Mouse (Mus musculus): Measurements from ENCODE around the gene Cadps. TPM values are rescaled to one million over a fixed set of nuclear protein-coding genes. Genes with fewer than 3 reads are reported as not detected.

Gene Cadps
- polyA plus RNA-seq, 1 experiment from 2014 or later, result 4.7 TPM

DNA sequence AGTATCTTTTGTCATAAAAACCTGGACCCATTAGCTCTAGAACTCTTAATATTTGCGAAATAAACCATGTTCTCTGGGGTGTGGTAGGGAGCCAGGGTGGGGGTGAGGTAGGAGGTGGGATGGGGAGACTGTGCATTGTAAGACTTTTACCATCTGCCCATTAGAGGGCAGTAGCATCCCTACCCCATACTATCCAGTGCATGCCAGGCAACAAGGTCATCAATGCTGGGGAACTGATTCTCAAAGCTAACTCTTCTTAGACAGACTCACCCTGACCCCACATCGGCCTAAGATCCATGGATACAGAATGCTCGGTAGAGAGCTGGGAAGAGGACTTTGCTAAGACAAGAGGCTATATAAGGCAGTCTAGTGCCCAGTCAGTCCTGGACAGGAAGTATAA is 425.3 kb downstream of the Cadps start:
- DNase-seq (ENCODE audit: low spot score), result no peak

DNA sequence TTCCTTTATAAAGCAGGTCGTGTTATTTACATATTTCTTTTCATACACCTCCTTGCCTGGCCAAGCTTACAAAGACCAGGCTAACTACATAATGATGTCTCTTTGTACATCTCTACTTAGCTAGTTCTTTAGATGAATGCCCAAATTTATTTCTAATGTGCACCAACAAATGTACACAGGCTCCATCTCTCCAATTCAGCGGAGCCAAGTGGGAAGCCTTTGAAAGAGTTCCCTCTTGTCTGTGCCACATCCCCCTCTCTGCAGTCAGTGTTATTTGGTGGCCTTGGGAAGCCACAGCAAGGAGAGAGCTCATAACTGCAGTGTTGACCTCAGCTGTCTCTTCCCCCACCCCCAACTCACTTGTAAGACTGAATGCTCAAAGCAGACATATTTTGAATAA is 428.6 kb downstream of the Cadps start:
- no peak for DNase-seq (ENCODE audit: low spot score)

DNA sequence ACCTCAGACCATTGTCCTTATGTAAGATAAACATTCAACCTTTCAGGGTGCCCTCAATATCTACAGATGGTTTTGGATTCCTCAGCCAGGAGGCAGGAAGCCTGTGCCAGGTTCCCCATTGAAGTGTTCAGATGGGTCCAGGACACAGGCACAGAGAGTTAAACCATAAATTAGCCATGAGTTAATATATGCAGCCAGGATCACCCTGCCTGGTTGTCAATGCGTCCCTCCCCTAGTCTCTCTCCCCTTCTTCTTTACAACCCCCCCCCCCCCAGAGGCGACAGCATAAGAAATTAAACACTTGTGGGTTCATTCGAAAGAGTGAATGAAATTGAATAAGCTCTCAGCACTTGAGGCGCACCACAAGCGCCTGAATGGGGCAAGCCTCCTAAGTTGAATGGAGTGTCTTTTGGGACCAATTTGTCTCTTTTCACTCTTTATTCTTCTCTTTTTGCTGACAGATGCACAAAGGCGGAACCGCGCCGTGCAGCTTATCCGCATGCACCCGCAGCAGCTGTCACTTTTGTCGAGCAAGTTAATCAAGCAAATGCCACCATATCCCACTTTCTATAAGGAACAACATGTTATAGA is 429.5 kb downstream of the Cadps start:
- no peak for DNase-seq (ENCODE audit: low spot score)

DNA sequence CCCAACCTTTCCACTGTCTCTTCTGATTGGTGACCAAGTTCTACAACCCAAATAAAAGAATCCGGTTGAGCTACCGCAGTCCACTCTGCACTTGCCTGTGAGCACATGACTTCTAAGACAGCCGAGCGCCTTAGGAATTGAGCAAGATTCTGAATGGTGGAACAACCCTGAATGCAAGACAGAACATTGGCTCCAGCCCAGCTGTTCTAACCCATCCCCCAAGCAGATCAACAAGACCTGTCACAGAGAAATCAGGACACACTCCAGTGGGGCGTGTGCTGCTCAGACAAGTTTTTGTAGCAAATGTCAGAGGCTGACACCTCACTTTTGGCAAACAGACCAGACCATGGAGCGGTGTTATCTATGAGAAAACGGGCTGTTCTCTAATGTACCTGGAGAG is 431.7 kb downstream of the Cadps start:
- no peak for DNase-seq (ENCODE audit: low spot score)

DNA sequence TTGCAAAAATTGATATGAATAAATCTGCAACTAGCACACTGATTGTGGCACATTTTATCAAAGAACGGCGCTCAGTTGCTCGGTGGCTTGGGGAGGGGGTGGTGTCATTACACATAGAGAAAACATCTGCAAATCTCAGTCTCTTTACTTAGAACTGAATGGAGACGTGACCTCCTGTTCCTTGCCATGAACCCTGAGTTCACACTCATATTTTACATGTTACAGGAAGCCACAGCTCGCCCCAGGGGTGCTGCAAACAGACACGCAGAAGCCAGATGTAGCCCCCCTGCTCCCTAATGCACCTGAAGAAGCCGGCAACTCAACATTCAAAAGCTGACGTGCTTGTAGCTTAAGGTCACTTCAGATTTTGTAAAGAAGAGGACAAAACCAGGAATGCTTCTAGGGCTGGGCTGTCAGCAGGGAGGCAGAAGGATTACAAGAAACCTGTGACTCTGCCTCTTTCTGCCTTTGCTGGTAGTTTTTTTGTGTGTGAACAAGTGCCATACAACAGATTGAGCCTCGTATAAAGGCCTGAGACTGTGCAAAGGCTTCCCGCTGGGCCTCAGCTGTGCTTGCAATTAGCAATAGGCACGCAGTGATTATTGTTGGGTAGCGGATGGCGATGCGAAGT is 434.0 kb downstream of the Cadps start:
- DNase-seq (ENCODE audit: low spot score), result no peak

DNA sequence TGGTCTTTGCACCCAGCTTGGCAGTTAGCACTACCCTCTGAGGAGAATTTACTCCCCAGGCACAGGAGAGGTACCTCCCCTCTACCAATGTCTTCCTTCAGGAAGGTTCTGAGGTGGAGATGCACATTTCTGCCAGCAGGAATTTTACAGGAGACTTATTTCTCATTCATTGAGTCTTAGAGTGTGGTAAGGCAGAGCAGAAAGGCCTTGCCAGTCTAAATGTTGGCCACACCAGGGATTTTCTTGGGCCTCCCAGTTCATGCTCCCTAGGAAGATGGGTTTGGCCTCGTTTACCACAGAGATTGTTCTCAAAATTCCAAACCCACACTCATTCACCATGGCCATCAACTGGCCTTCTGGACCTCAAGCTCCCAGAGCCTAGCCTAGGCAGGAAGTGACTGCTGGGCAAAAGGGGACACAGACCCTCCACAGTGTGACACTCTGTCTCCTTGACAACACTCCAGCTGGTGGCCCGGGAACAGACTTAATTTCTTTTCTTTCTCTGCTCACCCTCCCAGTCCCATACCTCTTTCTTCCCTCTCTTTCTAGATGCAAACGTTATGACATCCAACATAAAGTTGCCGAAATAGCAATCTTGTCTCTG is 434.6 kb downstream of the Cadps start:
- no peak for DNase-seq (ENCODE audit: low spot score)

DNA sequence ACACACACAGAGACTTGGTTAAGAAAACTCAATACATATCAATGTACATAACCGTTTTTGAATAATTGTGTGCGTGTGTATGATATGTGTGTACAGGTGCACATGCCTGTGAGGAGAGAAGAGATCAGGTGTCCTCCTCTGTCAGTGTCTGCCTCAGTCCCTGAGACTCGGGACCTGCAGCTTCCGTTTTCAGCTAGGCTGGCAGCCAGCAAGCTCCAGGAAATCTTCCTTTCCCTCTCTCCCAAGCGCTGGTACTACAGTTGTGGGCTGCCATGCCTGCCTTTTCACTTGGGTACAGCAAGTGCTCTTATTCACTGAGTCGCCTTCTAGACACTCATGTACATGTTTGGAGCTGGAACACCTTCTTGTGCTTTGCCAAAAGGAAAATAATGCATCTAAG is 435.7 kb downstream of the Cadps start:
- no peak for DNase-seq (ENCODE audit: low spot score)

DNA sequence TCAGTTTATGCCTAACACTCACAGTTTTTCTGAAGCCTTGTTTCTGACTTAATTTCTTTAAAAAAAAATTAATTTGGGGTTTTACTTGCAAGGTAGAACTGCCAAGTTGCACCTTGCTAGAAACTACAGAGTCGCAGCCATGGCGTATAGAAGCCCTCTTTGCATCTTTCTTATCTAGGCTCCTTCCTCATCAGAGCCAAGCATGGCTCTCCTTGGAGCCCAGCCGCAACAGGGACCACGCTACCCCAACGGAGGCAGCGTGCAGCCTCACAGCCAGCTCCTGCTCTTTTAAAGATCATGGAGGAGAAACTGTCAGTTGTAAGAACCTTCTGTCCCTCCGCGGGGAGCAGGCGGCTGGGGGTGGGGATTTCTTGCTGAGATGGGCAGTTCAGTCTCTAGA is 445.0 kb downstream of the Cadps start:
- DNase-seq (ENCODE audit: low spot score), result no peak

DNA sequence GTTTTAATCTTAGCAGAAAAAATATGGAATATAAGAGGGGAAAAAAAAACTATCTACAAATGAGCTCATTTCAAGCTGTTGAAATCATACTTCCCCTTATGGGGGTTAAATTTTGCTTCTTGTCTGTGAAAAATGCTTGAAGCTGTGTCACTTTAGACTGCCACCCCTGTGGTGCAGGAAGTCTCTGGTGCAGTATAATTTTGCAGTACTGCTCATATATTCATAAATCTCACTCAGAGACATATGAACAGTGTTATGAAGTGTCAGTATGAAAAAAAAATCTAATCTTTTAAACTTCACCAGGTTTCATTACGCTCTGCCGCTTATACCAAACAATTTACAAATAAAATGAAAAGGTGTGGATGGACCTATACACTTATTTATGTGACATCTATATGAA is 445.6 kb downstream of the Cadps start:
- DNase-seq (ENCODE audit: low spot score), result no peak

DNA sequence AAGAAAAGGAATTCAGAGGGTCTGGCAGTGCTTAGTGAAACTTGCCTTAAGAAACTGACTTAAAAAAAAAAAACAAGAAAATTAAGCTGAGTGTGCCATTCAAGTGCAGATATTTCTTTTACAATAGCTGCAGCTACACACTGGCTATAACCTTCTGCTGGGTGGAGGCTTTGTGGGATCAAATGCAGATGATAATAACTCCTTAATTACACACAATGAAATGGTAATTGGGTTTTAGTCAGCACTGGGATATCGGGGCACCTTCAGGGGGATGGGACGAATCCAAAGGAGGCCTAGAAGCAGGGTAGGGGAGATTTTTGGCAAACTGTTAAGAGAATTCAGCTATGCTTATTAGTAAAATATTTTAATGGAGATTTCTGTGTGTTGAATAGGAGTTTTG is 447.4 kb downstream of the Cadps start:
- DNase-seq (ENCODE audit: low spot score), result no peak

DNA sequence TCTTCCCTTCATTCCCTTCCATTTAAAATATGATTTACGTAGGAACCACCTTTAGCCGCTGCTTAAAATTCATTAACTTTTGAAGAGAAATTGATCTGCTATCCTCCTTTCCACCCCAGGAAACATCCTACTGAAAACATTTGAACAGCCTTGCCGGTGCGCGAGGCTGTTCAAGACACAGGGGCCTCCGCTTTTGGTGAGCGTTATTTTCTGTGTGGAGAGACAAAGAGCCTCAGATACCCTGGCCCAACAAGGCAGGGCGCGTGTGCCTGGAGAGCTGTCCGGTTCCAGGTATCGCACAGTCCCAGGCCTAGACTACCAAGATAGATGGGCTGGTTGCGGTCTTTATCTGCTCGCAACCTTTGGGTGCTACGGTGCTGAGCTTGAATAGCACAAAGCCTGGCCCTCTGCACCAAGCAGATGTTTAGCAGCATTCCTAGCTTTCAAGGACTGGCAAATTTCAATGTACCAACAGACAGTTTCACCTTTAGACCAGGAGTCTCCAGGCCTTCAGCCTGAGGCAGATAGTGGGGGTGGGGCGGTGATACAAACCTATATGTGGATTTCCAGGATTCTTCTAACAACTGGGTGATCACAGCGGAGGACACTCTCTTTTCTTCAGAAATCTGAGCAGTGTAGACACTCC is 472.5 kb downstream of the Cadps start:
- DNase-seq (ENCODE audit: low spot score), result no peak

DNA sequence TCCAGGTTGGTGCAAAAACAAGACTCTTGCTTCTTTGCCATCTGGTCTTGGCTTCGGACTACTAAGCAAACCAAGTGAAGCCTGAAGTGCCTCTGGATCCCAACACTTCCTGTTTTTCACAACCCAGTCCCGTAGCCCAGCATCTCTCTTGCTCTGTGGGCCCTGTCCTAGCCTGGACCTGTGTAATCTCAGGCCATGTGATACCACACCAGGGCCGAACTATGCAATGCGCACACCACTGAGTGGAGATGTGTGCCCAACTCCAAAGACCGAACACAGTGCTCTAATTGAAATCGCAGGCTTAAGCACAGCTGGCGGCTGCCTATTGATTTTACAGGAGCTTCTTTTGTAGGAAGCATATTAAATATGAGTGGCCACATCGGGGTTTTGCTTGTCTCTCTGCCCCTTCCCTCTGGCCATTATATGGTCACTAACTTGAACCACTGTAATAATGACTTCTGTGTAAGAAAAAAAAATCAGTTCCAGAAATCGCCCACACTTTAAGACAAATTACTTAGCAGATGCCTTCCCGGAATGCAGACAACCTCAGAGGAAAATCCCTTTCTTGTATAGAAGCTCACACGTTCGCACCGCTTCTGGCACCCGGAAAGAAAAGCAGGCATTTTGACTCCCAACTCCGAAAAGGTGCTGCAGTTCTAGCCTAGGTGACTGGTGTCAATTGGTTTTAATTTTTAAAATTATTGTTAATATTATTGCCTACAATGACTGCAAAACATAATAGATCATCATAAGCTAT is 473.4 kb downstream of the Cadps start:
- no peak for DNase-seq (ENCODE audit: low spot score)

DNA sequence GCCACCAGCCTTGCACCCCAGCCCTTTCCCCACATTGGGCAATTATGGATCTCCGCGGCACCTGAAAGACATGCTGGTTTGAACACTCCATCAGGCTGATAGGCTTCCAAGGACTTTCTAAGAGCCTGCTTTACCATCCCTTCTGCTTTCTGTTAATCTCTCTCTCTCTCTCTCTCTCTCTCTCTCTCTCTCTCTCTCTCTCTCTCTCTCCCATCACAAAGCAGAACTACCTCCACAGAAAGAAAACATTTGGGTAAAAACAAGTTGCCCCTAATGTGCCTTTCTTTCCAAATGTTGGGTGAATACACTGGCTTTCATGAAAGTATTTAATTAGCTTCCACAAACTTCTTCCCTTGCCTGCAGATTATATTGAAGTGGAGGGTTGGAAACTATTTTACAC is 474.8 kb downstream of the Cadps start, which contains the start of gene Fezf2:
Fezf2 (minus strand) TSS at position 101 of the 400 bp plus-strand sequence.
- DNase-seq (ENCODE audit: low spot score), result no peak

DNA sequence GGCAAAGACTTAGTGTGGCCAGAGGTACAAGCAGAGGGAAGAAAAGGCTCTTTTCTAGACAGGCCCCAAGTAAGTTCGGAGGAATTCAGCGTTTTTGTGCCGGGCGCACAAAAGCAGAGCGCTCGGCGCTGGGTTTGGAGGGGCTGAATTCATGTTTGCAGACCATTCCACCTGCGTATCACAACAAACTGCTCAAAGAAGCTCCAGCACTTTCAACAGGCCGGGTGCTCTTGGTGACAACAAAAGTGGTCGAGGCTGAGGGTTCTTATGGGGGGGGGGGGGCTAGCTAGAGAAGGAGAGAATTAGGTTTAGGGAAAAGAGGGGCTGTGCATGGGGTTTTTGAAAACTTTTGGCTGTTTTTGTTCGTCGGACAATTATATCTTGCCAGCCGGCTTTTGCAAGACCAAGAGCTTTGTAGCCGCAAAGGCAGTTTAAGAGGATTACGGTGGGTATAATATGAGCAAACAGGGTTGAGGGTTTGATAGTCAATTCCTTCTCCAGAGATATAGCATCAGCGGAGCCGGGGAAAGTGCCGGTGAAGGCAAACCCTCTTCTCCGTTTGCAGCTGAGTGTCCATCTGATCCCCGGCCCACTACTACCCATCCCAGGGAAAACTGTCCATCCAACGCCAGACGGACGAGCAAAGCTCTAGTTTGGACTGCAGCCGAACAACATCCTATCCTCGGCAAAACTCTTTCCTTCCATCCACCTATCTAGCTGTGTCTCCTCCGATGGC is 475.8 kb downstream of the Cadps start:
- DNase-seq (ENCODE audit: low spot score), result no peak

DNA sequence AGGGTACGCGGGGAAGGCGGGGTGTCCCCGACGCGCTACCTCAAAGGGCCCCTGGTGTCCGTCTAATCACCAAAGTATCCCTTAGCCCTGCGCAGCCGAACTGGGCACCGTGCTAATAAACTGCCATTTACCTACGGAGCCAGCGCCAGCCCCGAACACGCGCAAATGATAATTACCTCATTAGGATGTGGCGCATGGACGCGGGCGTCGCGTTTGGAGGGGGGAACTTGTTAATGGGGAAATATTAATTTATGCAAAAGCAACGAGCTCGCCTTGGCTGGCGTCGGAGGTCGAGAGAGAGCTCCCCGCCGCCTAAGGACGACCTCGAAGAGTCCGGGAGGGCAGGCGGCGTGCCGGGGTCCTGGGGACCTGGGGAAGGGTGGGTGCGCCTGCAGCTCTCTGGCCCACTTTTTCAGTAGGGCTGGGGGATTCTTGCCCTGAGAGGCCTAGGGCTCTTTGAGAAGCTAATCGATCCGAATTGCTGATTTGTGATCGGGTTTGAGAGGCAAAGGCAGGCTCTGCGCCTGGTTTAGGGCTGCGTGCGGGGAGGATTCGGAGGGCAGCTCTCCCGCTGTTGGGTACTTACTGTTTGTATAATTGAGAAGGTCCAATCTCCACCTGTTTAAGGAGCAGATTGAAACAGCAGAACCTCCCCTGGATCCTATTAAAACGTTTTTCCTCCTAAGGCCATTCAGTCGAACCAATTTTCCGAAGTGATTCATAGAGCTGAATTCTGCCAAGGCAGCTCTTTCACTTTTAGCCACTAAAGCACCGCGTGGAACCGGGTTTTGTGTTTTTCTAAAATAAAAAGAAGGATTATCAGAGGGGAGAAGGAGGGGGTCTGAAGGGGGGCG is 476.6 kb downstream of the Cadps start:
- DNase-seq (ENCODE audit: low spot score), result no peak

DNA sequence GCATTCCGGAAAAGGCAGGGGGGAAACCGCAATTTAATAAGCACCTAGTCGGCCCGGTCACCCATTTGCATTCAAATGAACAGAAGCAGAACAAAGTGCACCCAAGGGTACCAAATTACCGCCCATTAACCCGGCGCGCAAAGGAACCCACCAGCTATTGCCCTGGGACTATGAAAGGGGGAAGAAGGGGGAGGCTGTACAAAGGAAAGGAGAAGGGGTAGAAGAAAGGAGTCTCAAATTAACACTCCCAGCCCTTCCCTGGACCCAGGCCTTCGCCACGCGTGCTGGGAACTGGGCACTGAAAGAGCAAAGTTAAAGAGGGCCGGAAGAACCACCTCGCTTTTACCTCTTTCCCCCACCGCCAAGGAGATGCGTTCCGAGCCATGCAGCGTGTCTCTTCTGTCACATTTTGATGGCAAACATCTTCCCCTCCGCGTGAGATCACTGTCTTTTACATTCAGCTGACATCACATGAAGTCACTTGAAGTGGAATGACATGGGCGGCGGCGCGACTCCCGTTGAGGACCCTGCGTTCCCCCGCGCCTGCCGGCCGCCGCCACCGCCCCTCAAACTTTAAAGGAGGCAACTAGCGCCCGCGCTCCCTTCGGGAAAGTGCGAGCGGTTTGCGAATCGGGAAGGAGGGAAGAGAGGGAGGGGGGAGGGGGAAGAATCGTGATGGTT is 477.5 kb downstream of the Cadps start:
- no peak for DNase-seq (ENCODE audit: low spot score)

DNA sequence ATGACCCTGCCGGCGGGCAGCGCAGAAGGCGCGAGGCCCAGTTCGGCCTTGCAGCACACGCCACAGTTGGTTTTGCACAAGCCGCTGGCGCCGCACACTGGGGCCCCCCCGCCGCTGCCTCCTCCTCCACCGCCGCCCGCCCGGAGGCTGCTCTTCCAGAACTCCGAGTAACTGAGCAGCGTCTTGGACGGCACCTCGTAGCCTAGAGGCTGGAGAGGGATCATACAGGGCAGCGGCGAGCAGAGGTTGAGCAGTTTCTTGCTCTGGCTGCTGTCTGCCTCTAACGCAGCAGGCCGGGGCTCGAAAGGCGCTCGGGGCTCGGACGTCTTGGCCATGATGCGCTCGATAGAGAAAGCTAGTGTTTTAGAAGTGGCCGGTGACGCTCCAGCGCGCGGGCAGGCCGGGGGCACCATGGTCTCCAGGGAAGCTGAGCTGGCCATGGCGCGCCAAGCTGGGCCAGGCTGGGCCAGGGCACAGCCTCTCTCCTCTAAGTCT is 478.1 kb downstream of the Cadps start:
- no peak for DNase-seq (ENCODE audit: low spot score)

DNA sequence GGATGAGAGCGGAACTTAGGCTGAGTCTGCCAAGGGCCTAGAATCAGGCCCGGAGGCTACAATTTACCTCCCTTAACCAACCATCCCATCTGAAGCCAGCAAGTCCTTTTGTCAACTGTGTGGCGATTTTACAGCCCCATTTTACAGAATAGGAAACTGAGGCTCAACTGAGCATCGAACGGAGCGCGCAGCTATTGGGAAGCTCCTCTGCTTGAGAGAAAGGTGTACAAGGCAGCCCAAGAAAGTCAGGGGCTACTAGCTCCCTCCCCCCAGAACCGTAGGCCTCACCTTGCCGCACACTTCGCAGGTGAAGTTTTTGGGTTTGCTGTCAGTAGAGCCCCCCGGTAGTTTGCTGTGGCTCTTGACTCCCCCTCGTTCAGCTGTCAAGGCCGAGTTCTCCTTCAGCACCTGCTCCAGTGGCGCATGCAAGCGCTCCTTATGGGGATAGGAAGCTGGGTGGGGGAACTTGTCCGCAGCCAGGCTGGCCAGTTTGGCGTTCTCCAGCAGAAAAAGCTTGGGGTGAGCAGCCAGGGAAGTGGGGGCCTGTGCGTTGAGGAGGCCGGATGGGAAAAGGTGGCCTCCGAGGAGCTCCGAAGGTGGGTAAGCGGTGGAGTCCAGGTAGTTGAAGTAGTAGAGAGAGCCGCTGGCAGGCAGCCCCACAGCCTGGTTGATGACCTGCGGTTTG is 478.7 kb downstream of the Cadps start:
- no peak for DNase-seq (ENCODE audit: low spot score)

DNA sequence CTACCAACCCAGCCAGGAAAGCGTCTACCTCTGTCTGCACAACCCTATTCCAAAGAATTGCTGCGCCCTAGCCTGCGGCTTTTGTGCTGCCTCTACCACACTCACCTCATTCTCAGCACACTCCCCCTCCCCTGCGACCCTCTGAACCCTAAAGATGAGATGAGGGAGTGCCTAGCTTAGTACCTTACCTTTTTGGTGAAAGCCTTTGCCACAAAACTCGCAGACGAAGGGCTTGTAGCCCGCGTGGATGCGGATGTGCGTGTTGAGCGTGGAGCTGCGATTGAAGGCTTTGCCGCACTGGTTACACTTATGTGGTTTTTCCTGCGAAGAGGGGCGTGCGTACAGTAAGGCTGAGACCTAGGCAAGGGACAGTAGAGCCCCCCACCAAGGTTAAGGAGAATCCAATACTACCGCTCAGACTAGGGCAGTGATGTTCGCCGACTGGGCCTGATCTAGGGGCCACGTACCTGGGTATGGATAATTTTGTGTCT is 479.4 kb downstream of the Cadps start:
- no peak for DNase-seq (ENCODE audit: low spot score)

All from thymus, postnatal 0 days (tissue).